Mouse (Mus musculus): ENCODE results near the gene Dhx57. TPM values are rescaled to one million over a fixed set of nuclear protein-coding genes. Genes with fewer than 3 reads are reported as not detected.
A peak's percentile ranks its signal among the peaks of the same experiment; 100 is the strongest.
"Not testable (repeated sequence)": the region's sequence is repeated elsewhere in the genome, so short reads cannot be mapped to it uniquely, and the experiment has no call there.

Dhx57 gene
- polyA plus RNA-seq, 1 experiment, result 5.0 TPM

DNA sequence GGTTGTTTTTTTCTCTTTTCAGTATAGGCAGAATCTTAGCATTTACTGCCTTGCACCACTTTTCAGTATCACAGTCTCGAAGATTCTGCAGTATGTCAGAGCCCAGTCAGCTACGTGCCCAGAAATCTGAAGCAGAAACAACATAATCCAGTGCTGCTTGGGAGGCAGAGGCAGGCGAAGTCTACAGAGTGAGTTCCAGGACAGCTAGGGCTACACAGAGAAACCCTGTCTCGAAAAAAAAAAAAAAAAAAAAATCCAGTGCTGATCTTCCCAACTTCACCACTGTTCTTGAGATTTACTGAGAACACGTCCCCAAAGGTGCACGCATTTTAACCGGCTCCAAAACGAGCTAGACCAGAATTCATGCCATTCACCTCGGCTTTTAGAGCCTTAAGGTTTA is 66.4 kb downstream of the Dhx57 start:
- TF ChIP-seq POLR2A (IDR thresholded peaks at IDR 0.05; ENCODE audit: control insufficient read depth, low read depth, low read length) (no peak), CTCF (IDR thresholded peaks at IDR 0.05; ENCODE audit: control insufficient read depth, insufficient read depth, insufficient replicate concordance, low read depth, low read length) (no peak)
- no peaks in the 10 kb centered on the region for H3K36me3 ChIP-seq (ENCODE audit: control insufficient read depth, insufficient read depth, low read length)
- H3K27ac ChIP-seq (ENCODE audit: control insufficient read depth, insufficient read depth, low read depth, low read length), result peak overlapping the region; percentile 63
- no peaks in the 10 kb centered on the region for H3K27me3 ChIP-seq (ENCODE audit: control insufficient read depth, insufficient read depth, low read length)
- peaks cover 2% of the 10 kb centered on the region for H3K4me1 ChIP-seq (ENCODE audit: control insufficient read depth, insufficient read depth, low read length)
- peak overlapping the region; percentile 94 for H3K4me3 ChIP-seq (ENCODE audit: control insufficient read depth, low read depth, low read length)

DNA sequence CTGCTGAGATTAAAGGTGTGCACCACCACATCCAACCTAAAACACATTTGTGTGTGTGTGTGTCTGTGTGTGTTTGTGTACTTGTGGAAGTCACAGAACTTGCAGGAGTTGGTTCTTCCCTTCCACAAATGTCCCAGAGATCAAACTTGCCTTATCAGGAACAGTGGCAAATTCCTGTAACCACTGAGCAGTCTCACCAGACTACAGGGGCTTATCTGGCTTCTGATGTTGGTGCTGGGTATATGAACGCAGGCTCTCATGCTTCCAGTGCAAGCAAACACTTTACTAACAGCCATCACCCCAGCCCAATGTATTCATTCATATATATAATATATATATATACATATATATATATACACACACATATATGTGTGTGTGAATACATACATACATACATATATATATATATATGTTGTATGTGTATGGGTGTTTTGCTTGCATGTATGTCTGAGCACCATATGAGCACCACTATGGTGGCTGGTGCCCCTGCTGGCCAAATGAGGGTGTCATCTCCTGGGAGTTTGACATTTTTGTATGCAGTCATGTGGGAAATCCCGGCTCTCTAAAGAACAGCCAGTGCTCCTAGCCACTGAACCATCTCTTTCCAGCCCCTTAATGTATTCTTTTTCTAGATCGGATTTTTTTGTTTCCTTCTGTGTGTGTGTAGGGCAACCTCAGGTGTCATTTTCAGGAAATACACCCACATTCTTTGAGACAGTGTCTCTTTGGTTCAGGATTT is 68.2 kb downstream of the Dhx57 start:
- Histone ChIP-seq H3K4me3 (ENCODE audit: control insufficient read depth, low read depth, low read length) (no peak overlapping the region), H3K4me1 (ENCODE audit: control insufficient read depth, insufficient read depth, low read length) (peaks cover 2% of the 10 kb centered on the region), H3K36me3 (ENCODE audit: control insufficient read depth, insufficient read depth, low read length) (no peaks in the 10 kb centered on the region), H3K27ac (ENCODE audit: control insufficient read depth, insufficient read depth, low read depth, low read length) (no peak overlapping the region), H3K27me3 (ENCODE audit: control insufficient read depth, insufficient read depth, low read length) (no peaks in the 10 kb centered on the region)
- TF ChIP-seq POLR2A (IDR thresholded peaks at IDR 0.05; ENCODE audit: control insufficient read depth, low read depth, low read length) (no peak), CTCF (IDR thresholded peaks at IDR 0.05; ENCODE audit: control insufficient read depth, insufficient read depth, insufficient replicate concordance, low read depth, low read length) (no peak)

DNA sequence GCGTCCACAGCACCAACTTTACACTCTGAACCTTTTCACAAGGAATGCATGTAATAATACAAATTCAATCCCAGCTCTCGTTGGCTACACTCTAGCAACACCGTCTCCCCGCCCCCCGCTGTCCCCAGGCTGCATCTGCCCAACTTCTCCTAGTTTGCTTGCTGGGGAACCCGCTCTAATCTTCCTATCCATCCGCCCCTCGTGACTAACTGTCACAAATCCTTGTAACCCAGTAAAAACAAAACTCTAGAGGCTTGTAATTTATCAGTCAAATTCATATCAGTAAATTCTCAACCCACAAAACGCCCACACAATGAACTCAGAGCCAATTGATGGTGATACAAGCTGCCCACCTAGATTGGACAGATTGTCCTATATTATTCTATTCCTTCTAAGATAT is 69.1 kb downstream of the Dhx57 start:
- H3K27me3 ChIP-seq (ENCODE audit: control insufficient read depth, insufficient read depth, low read length), result no peaks in the 10 kb centered on the region
- H3K36me3 ChIP-seq (ENCODE audit: control insufficient read depth, insufficient read depth, low read length), result no peaks in the 10 kb centered on the region
- TF ChIP-seq CTCF (IDR thresholded peaks at IDR 0.05; ENCODE audit: control insufficient read depth, insufficient read depth, insufficient replicate concordance, low read depth, low read length) (no peak), POLR2A (IDR thresholded peaks at IDR 0.05; ENCODE audit: control insufficient read depth, low read depth, low read length) (no peak)
- no peak overlapping the region for H3K4me3 ChIP-seq (ENCODE audit: control insufficient read depth, low read depth, low read length)
- H3K4me1 ChIP-seq (ENCODE audit: control insufficient read depth, insufficient read depth, low read length), result peaks cover 2% of the 10 kb centered on the region
- H3K27ac ChIP-seq (ENCODE audit: control insufficient read depth, insufficient read depth, low read depth, low read length), result no peak overlapping the region

DNA sequence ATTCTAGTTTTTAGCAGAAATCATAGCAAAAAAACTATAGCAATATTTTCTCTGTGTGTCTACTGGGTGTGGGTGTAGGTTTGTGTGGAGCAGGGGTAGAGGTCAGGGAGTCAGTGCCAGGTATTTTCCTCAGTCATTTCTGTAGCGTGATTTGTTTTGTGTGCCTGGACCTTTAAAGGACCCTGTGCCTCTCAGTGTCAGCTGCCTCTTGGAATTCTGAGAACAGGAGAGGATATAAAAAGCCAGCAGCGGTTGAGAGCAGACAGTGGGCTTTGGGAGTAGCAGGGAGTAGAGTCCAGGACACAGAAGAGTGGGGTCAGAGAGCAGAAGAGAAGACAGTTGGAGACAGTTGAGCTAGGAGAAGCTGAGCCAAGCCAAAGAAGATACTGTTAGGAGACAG is 70.1 kb downstream of the Dhx57 start:
- Histone ChIP-seq H3K27ac (ENCODE audit: control insufficient read depth, insufficient read depth, low read depth, low read length) (peak overlapping the region; percentile 43), H3K4me3 (ENCODE audit: control insufficient read depth, low read depth, low read length) (no peak overlapping the region), H3K27me3 (ENCODE audit: control insufficient read depth, insufficient read depth, low read length) (no peaks in the 10 kb centered on the region), H3K36me3 (ENCODE audit: control insufficient read depth, insufficient read depth, low read length) (no peaks in the 10 kb centered on the region), H3K4me1 (ENCODE audit: control insufficient read depth, insufficient read depth, low read length) (peaks cover 2% of the 10 kb centered on the region)
- TF ChIP-seq POLR2A (IDR thresholded peaks at IDR 0.05; ENCODE audit: control insufficient read depth, low read depth, low read length) (no peak), CTCF (IDR thresholded peaks at IDR 0.05; ENCODE audit: control insufficient read depth, insufficient read depth, insufficient replicate concordance, low read depth, low read length) (no peak)

DNA sequence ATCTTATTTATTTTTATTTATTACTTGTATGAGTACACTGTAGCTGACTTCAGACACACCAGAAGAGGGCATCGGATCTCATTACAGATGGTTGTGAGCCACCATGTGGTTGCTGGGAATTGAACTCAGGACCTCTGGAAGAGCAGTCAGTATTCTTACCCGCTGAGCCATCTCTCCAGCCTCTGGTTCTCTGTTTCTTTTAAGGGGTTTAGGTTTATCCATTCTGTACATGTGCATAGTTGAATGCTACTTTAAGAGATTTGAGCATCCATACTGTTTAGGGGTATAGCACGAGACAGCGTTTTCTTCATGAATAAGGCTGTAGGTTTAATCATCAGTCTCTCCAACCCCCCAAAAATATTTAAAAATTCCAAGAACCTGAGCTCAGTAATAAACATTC is 76.3 kb downstream of the Dhx57 start:
- H3K27me3 ChIP-seq (ENCODE audit: control insufficient read depth, insufficient read depth, low read length); H3K27ac ChIP-seq (ENCODE audit: control insufficient read depth, insufficient read depth, low read depth, low read length); H3K4me3 ChIP-seq (ENCODE audit: control insufficient read depth, low read depth, low read length); H3K4me1 ChIP-seq (ENCODE audit: control insufficient read depth, insufficient read depth, low read length); H3K36me3 ChIP-seq (ENCODE audit: control insufficient read depth, insufficient read depth, low read length): not testable (repeated sequence)

DNA sequence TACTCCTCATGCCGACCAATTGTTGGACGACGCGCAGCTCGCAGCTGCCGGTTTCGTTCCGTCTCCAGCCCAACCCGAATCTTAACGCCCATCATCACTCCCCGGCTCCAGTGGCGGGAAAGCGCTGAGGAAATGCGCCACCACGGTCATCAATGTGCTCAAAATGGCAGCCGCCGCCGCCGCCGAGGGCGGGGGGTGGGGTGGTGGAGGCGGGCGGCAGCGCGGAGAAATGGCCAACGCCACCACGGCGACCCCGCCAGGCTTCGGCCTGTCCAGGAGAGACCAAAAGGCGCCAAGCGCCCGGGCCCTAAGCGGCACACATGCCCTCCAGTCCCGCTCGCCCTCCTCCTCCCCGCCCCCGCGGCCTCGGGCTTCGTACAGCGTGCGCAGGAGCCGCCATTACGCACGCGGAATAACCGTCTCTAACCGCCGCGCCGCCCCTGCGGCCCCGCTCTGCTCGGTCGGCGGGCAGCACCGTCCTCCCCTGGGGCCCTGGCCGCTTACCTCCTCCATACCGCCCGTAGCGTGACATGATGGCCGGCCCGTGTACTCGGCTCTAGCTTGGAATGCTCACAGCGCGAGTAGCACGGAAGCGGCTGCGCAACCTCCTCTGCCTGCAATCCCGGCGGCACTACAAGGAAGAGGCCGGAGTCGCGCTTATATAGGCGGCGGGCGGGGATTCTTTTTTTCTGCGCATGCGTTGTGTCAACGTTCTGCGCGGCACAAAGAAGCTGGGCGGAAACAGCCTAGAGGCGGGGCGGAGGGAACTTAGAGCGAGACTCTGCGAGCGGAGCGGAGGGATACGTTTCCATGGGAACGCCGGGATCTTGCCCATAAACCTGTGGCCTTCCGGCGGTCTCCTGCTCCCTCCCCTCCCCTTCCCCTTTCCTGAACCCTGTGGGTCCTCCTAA is 83.3 kb downstream of the Dhx57 start, which contains the start of the genes Srsf7 and Ttc39d:
Gene Srsf7 (minus strand): TSS at position 637 of the 911 bp plus-strand sequence.
Gene Ttc39d (plus strand): TSS at position 790 of the 911 bp plus-strand sequence.
- no peak; the same call in 1 of the 2 replicates for TF ChIP-seq CTCF (IDR thresholded peaks at IDR 0.05; ENCODE audit: control insufficient read depth, insufficient read depth, insufficient replicate concordance, low read depth, low read length)
- TF ChIP-seq POLR2A (IDR thresholded peaks at IDR 0.05; ENCODE audit: control insufficient read depth, low read depth, low read length), result peak; percentile 100
- Histone ChIP-seq H3K27ac (ENCODE audit: control insufficient read depth, insufficient read depth, low read depth, low read length) (peak within 1 kb of the TSS; percentile 99), H3K36me3 (ENCODE audit: control insufficient read depth, insufficient read depth, low read length) (peaks cover 5% of the 10 kb centered on the region), H3K27me3 (ENCODE audit: control insufficient read depth, insufficient read depth, low read length) (no peaks in the 10 kb centered on the region), H3K4me1 (ENCODE audit: control insufficient read depth, insufficient read depth, low read length) (no peaks in the 10 kb centered on the region), H3K4me3 (ENCODE audit: control insufficient read depth, low read depth, low read length) (peak within 1 kb of the TSS; percentile 95)

DNA sequence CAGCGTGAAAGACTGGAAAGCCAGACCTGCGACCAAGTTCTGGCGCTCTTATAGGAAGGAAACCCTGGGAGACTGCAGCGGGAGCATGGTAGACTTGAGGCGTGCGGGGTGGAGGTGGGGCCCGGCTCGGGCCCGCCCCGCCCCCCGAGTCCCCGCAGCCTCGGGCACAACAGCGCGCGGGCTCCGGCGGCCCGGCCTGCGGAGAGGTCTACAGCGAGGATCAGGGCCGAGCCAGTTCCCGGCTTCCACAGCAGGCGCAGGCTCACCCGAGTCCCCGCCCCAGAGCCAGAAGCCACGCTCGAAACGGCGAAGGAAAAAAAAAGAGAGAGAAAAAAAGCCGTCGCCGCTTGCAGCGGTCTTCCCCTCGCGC is 84.0 kb downstream of the Dhx57 start:
- Histone ChIP-seq H3K4me3 (ENCODE audit: control insufficient read depth, low read depth, low read length) (peak overlapping the region; percentile 95), H3K27me3 (ENCODE audit: control insufficient read depth, insufficient read depth, low read length) (no peaks in the 10 kb centered on the region), H3K27ac (ENCODE audit: control insufficient read depth, insufficient read depth, low read depth, low read length) (peak overlapping the region; percentile 99), H3K4me1 (ENCODE audit: control insufficient read depth, insufficient read depth, low read length) (no peaks in the 10 kb centered on the region), H3K36me3 (ENCODE audit: control insufficient read depth, insufficient read depth, low read length) (peaks cover 5% of the 10 kb centered on the region)
- TF ChIP-seq CTCF (IDR thresholded peaks at IDR 0.05; ENCODE audit: control insufficient read depth, insufficient read depth, insufficient replicate concordance, low read depth, low read length) (no peak), POLR2A (IDR thresholded peaks at IDR 0.05; ENCODE audit: control insufficient read depth, low read depth, low read length) (no peak)
